Mouse (Mus musculus): ENCODE results near the gene 4931409K22Rik. TPM values are rescaled to one million over a fixed set of nuclear protein-coding genes. Genes with fewer than 3 reads are reported as not detected.

The 4931409K22Rik gene
- polyA plus RNA-seq, 1 experiment from 2014 or later = not detected

GRCm38 (mm10) chr5:24591268-24591721 is 34.7 kb upstream of the 4931409K22Rik start:
- no peak for DNase-seq (ENCODE audit: low spot score)
- no peak for ATAC-seq (ENCODE audit: low FRiP score)
- 20% methylated on average over 23 of the region's 23 CpGs for WGBS
- Histone ChIP-seq H3K9me3 (ENCODE audit: control insufficient read depth, low read length) (no peaks in the 10 kb centered on the region), H3K4me3 (ENCODE audit: low read depth, low read length) (no peak overlapping the region; the same call in 1 of the 2 replicates), H3K27me3 (ENCODE audit: control insufficient read depth, insufficient read depth, low read length) (peaks cover 6% of the 10 kb centered on the region; the same call in 1 of the 2 replicates), H3K4me1 (replicated peaks; ENCODE audit: control insufficient read depth, insufficient read depth, low read length) (peaks cover 16% of the 10 kb centered on the region), H3K27ac (ENCODE audit: low read depth, low read length) (no peak overlapping the region), H3K9ac (ENCODE audit: low read depth, low read length) (no peak overlapping the region), H3K4me2 (replicated peaks; ENCODE audit: low read depth, low read length) (peak overlapping the region; percentile 15; the same call in 1 of the 2 replicates), H3K36me3 (ENCODE audit: control insufficient read depth, insufficient read depth, low read length) (no peaks in the 10 kb centered on the region; the same call in 1 of the 2 replicates)

GRCm38 (mm10) chr5:24589511-24590500 is 33.2 kb upstream of the 4931409K22Rik start:
- ATAC-seq (ENCODE audit: low FRiP score) = no peak
- H3K9me3 ChIP-seq (ENCODE audit: control insufficient read depth, low read length) = no peaks in the 10 kb centered on the region
- no peak overlapping the region for H3K4me3 ChIP-seq (ENCODE audit: low read depth, low read length)
- H3K27ac ChIP-seq (ENCODE audit: low read depth, low read length) = no peak overlapping the region
- H3K4me2 ChIP-seq (replicated peaks; ENCODE audit: low read depth, low read length) = no peak overlapping the region
- no peak for DNase-seq (ENCODE audit: low spot score)
- no peaks in the 10 kb centered on the region; the same call in 1 of the 2 replicates for H3K36me3 ChIP-seq (ENCODE audit: control insufficient read depth, insufficient read depth, low read length)
- WGBS = 90% methylated on average over 20 of the region's 20 CpGs
- H3K27me3 ChIP-seq (ENCODE audit: control insufficient read depth, insufficient read depth, low read length) = peaks cover 6% of the 10 kb centered on the region; the same call in 1 of the 2 replicates
- peaks cover 8% of the 10 kb centered on the region for H3K4me1 ChIP-seq (replicated peaks; ENCODE audit: control insufficient read depth, insufficient read depth, low read length)
- H3K9ac ChIP-seq (ENCODE audit: low read depth, low read length) = no peak overlapping the region

GRCm38 (mm10) chr5:24587200-24587577 is 30.6 kb upstream of the 4931409K22Rik start:
- no peaks in the 10 kb centered on the region for H3K9me3 ChIP-seq (ENCODE audit: control insufficient read depth, low read length)
- ATAC-seq (ENCODE audit: low FRiP score) (peak; percentile 11), DNase-seq (ENCODE audit: low spot score) (no peak)
- no peak overlapping the region for H3K27ac ChIP-seq (ENCODE audit: low read depth, low read length)
- H3K4me2 ChIP-seq (replicated peaks; ENCODE audit: low read depth, low read length) = peak overlapping the region; percentile 68
- peak overlapping the region; percentile 65 for H3K4me3 ChIP-seq (ENCODE audit: low read depth, low read length)
- peaks cover 8% of the 10 kb centered on the region for H3K4me1 ChIP-seq (replicated peaks; ENCODE audit: control insufficient read depth, insufficient read depth, low read length)
- peaks cover 6% of the 10 kb centered on the region; the same call in 1 of the 2 replicates for H3K27me3 ChIP-seq (ENCODE audit: control insufficient read depth, insufficient read depth, low read length)
- no peaks in the 10 kb centered on the region for H3K36me3 ChIP-seq (ENCODE audit: control insufficient read depth, insufficient read depth, low read length)
- WGBS = 20% methylated on average over 4 of the region's 4 CpGs
- H3K9ac ChIP-seq (ENCODE audit: low read depth, low read length) = peak overlapping the region; percentile 72

GRCm38 (mm10) chr5:24586547-24587199 is 30.1 kb upstream of the 4931409K22Rik start, which contains the start of gene Chpf2:
Gene Chpf2 (plus strand): TSS chr5:24586741.
- Histone ChIP-seq H3K36me3 (ENCODE audit: control insufficient read depth, insufficient read depth, low read length) (no peaks in the 10 kb centered on the region), H3K27me3 (ENCODE audit: control insufficient read depth, insufficient read depth, low read length) (peaks cover under 1% of the 10 kb centered on the region; the same call in 1 of the 2 replicates), H3K9me3 (ENCODE audit: control insufficient read depth, low read length) (no peaks in the 10 kb centered on the region), H3K4me1 (replicated peaks; ENCODE audit: control insufficient read depth, insufficient read depth, low read length) (peaks cover 8% of the 10 kb centered on the region), H3K4me2 (replicated peaks; ENCODE audit: low read depth, low read length) (peak within 1 kb of the TSS; percentile 68), H3K9ac (ENCODE audit: low read depth, low read length) (peak within 1 kb of the TSS; percentile 72), H3K27ac (ENCODE audit: low read depth, low read length) (no peak within 1 kb of the TSS), H3K4me3 (ENCODE audit: low read depth, low read length) (peak within 1 kb of the TSS; percentile 65)
- DNase-seq (ENCODE audit: low spot score) (peak; percentile 86), ATAC-seq (ENCODE audit: low FRiP score) (peak; percentile 87)
- WGBS = 1% methylated on average over 43 of the region's 43 CpGs

GRCm38 (mm10) chr5:24586106-24586505 is 29.5 kb upstream of the 4931409K22Rik start:
- no peaks in the 10 kb centered on the region for H3K36me3 ChIP-seq (ENCODE audit: control insufficient read depth, insufficient read depth, low read length)
- H3K9ac ChIP-seq (ENCODE audit: low read depth, low read length) = peak overlapping the region; percentile 72
- H3K27me3 ChIP-seq (ENCODE audit: control insufficient read depth, insufficient read depth, low read length) = no peaks in the 10 kb centered on the region
- WGBS = 15% methylated on average over 8 of the region's 8 CpGs
- peak overlapping the region; percentile 65 for H3K4me3 ChIP-seq (ENCODE audit: low read depth, low read length)
- peak overlapping the region; percentile 68 for H3K4me2 ChIP-seq (replicated peaks; ENCODE audit: low read depth, low read length)
- DNase-seq (ENCODE audit: low spot score) (no peak), ATAC-seq (ENCODE audit: low FRiP score) (peak; percentile 52)
- H3K27ac ChIP-seq (ENCODE audit: low read depth, low read length) = no peak overlapping the region
- H3K9me3 ChIP-seq (ENCODE audit: control insufficient read depth, low read length) = no peaks in the 10 kb centered on the region
- peaks cover 8% of the 10 kb centered on the region for H3K4me1 ChIP-seq (replicated peaks; ENCODE audit: control insufficient read depth, insufficient read depth, low read length)

- Histone ChIP-seq H3K9ac (ENCODE audit: low read depth, low read length) (peak overlapping the region; percentile 69), H3K27me3 (ENCODE audit: control insufficient read depth, insufficient read depth, low read length) (no peaks in the 10 kb centered on the region), H3K4me1 (replicated peaks; ENCODE audit: control insufficient read depth, insufficient read depth, low read length) (peaks cover 2% of the 10 kb centered on the region; the same call in 1 of the 2 replicates), H3K36me3 (ENCODE audit: control insufficient read depth, insufficient read depth, low read length) (peaks cover 1% of the 10 kb centered on the region), H3K9me3 (ENCODE audit: control insufficient read depth, low read length) (no peaks in the 10 kb centered on the region), H3K4me3 (ENCODE audit: low read depth, low read length) (peak overlapping the region; percentile 79), H3K4me2 (replicated peaks; ENCODE audit: low read depth, low read length) (peak overlapping the region; percentile 60), H3K27ac (ENCODE audit: low read depth, low read length) (no peak overlapping the region)
- DNase-seq (ENCODE audit: low spot score) (peak; percentile 21), ATAC-seq (ENCODE audit: low FRiP score) (no peak)
- 73% methylated on average over 6 of the region's 6 CpGs for whole genome bisulfite sequencing
Observed at GRCm38 (mm10) chr5:24578109-24578963, 21.7 kb upstream of the 4931409K22Rik start.

GRCm38 (mm10) chr5:24577183-24577929 is 20.7 kb upstream of the 4931409K22Rik start, which contains the start of gene Abcf2:
Gene Abcf2 (minus strand): TSS chr5:24577467.
- DNase-seq (ENCODE audit: low spot score) = peak; percentile 100
- peak within 1 kb of the TSS; percentile 67 for H3K27ac ChIP-seq (ENCODE audit: low read depth, low read length)
- peak within 1 kb of the TSS; percentile 79 for H3K4me3 ChIP-seq (ENCODE audit: low read depth, low read length)
- H3K27me3 ChIP-seq (ENCODE audit: control insufficient read depth, insufficient read depth, low read length) = no peaks in the 10 kb centered on the region
- no peaks in the 10 kb centered on the region for H3K9me3 ChIP-seq (ENCODE audit: control insufficient read depth, low read length)
- peak within 1 kb of the TSS; percentile 76 for H3K4me2 ChIP-seq (replicated peaks; ENCODE audit: low read depth, low read length)
- peak; percentile 97 for ATAC-seq (ENCODE audit: low FRiP score)
- WGBS = under 1% methylated on average over 47 of the region's 48 CpGs
- H3K4me1 ChIP-seq (replicated peaks; ENCODE audit: control insufficient read depth, insufficient read depth, low read length) = peaks cover 2% of the 10 kb centered on the region; the same call in 1 of the 2 replicates
- peak within 1 kb of the TSS; percentile 74 for H3K9ac ChIP-seq (ENCODE audit: low read depth, low read length)
- peaks cover 7% of the 10 kb centered on the region for H3K36me3 ChIP-seq (ENCODE audit: control insufficient read depth, insufficient read depth, low read length)

Data from hindbrain, embryonic 11.5 days (tissue).